Mouse (Mus musculus) small intestine, adult 2 months (tissue): Measurements from ENCODE around the gene Reep1. TPM values are rescaled to one million over a fixed set of nuclear protein-coding genes. Genes with fewer than 3 reads are reported as not detected.

Source experiments
- H3K27ac ChIP-seq: fragments of 200-500 bp; 2 replicates; pipeline ENCODE4 v1.5.1; 2012; ENCODE audit warnings: low read depth, low read length, control low read depth, inconsistent platforms; ENCODE audit not compliant: insufficient read depth
- H3K27me3 ChIP-seq: fragments of 200-500 bp; 2 replicates; pipeline ENCODE4 v1.6.1; 2012; ENCODE audit warnings: mild to moderate bottlenecking, moderate library complexity, low read length, inconsistent platforms; ENCODE audit not compliant: control insufficient read depth, insufficient read depth
- H3K36me3 ChIP-seq: fragments of 200-500 bp; 2 replicates; pipeline ENCODE4 v1.6.1; 2012; ENCODE audit warnings: mild to moderate bottlenecking, low read length, control low read depth, inconsistent platforms; ENCODE audit not compliant: control insufficient read depth, insufficient read depth
- H3K4me1 ChIP-seq: fragments of 200-500 bp; 2 replicates; pipeline ENCODE4 v1.6.1; 2012; ENCODE audit warnings: low read length, inconsistent platforms, mixed read lengths; ENCODE audit not compliant: control insufficient read depth, insufficient read depth, insufficient read length
- H3K4me3 ChIP-seq: fragments of 200-500 bp; 2 replicates; pipeline ENCODE4 v1.5.1; 2012; ENCODE audit warnings: low read depth, mild to moderate bottlenecking, control low read depth, inconsistent platforms, low read length, moderate library complexity
- CTCF ChIP-seq: fragments of 200-500 bp; IDR thresholded peaks from 2 replicates; pipeline ENCODE4 v1.5.1; 2012; ENCODE audit warnings: low read depth, mild to moderate bottlenecking, control low read depth, inconsistent platforms, low read length, moderate library complexity, mixed read lengths; ENCODE audit not compliant: insufficient replicate concordance, insufficient read length; ENCODE audit errors: extremely low read depth
- POLR2A ChIP-seq: fragments of 200-500 bp; IDR thresholded peaks from 2 replicates; pipeline ENCODE4 v1.6.1; 2012; ENCODE audit warnings: low read depth, mild to moderate bottlenecking, control low read depth, inconsistent platforms, low read length, moderate library complexity
- WGBS: fragments of 180-500 bp; shearing (Covaris S2); methylation state at CpG from one replicate; pipeline ENCODE4 v1.1.7; 2018; 5-methylcytosine and 5-hydroxymethylcytosine counted together
- polyA plus RNA-seq: library from polyadenylated mRNA; depleted of rRNA; stranded (reverse); fragments of >200 nt; gene quantifications from 2 replicates; pipeline ENCODE4 v1.2.3, GENCODE M21; 2012

Gene Reep1
- polyA plus RNA-seq, 1 experiment: 0.72 TPM

- no peaks in the 10 kb centered on the region for H3K36me3 ChIP-seq
- H3K27ac ChIP-seq: no peak overlapping the region
- H3K4me1 ChIP-seq: no peaks in the 10 kb centered on the region
- H3K4me3 ChIP-seq: no peak overlapping the region
- TF ChIP-seq CTCF (no peak), POLR2A (no peak)
- H3K27me3 ChIP-seq: no peaks in the 10 kb centered on the region
- 86% methylated on average over 4 of the region's 4 CpGs for WGBS
These were observed 11.9 kb downstream of the Reep1 start for GRCm38 (mm10) chr6:71719302-71719701.

- Histone ChIP-seq H3K27me3 (no peaks in the 10 kb centered on the region), H3K27ac (no peak overlapping the region), H3K4me1 (no peaks in the 10 kb centered on the region), H3K4me3 (no peak overlapping the region), H3K36me3 (no peaks in the 10 kb centered on the region)
- TF ChIP-seq CTCF (no peak), POLR2A (no peak)
- WGBS: 60% methylated on average over 2 of the region's 2 CpGs
These were observed 15.6 kb downstream of the Reep1 start for GRCm38 (mm10) chr6:71722988-71723387.

- Histone ChIP-seq H3K27ac (no peak overlapping the region), H3K4me1 (no peaks in the 10 kb centered on the region), H3K36me3 (no peaks in the 10 kb centered on the region), H3K27me3 (no peaks in the 10 kb centered on the region), H3K4me3 (no peak overlapping the region)
- TF ChIP-seq CTCF (no peak), POLR2A (no peak)
- 49% methylated on average over 4 of the region's 4 CpGs for WGBS
These were observed 16.2 kb downstream of the Reep1 start for GRCm38 (mm10) chr6:71723555-71723954.

- Histone ChIP-seq H3K36me3 (no peaks in the 10 kb centered on the region), H3K27ac (no peak overlapping the region), H3K4me1 (no peaks in the 10 kb centered on the region), H3K27me3 (no peaks in the 10 kb centered on the region), H3K4me3 (no peak overlapping the region)
- TF ChIP-seq CTCF (no peak), POLR2A (no peak)
- WGBS: 84% methylated on average over 7 of the region's 7 CpGs
These were observed 19.3 kb downstream of the Reep1 start for GRCm38 (mm10) chr6:71726710-71727109.

GRCm38 (mm10) chr6:71728306-71728705 is 20.9 kb downstream of the Reep1 start:
- 72% methylated on average over 3 of the region's 3 CpGs for WGBS
- no peak overlapping the region for H3K27ac ChIP-seq
- no peak for TF ChIP-seq POLR2A
- no peak for TF ChIP-seq CTCF

GRCm38 (mm10) chr6:71734910-71735599 is 27.7 kb downstream of the Reep1 start:
- WGBS: 54% methylated on average over 4 of the region's 4 CpGs

More at GRCm38 (mm10) chr6:71728306-71728705, 20.9 kb downstream of the Reep1 start:
- H3K4me3 ChIP-seq: no peak overlapping the region
- H3K4me1 ChIP-seq: no peaks in the 10 kb centered on the region
- no peaks in the 10 kb centered on the region for H3K27me3 ChIP-seq
- H3K36me3 ChIP-seq: no peaks in the 10 kb centered on the region

GRCm38 (mm10) chr6:71735600-71736010 is 28.2 kb downstream of the Reep1 start:
- Histone ChIP-seq H3K4me3 (no peak overlapping the region), H3K27me3 (no peaks in the 10 kb centered on the region), H3K36me3 (no peaks in the 10 kb centered on the region), H3K27ac (no peak overlapping the region), H3K4me1 (no peaks in the 10 kb centered on the region)
- TF ChIP-seq CTCF: no peak
- no peak for TF ChIP-seq POLR2A
- 33% methylated on average over 4 of the region's 4 CpGs for WGBS

More at GRCm38 (mm10) chr6:71734910-71735599, 27.7 kb downstream of the Reep1 start:
- Histone ChIP-seq H3K36me3 (no peaks in the 10 kb centered on the region), H3K4me1 (no peaks in the 10 kb centered on the region), H3K27ac (no peak overlapping the region), H3K27me3 (no peaks in the 10 kb centered on the region), H3K4me3 (no peak overlapping the region)
- no peak for TF ChIP-seq CTCF
- TF ChIP-seq POLR2A: no peak
